Mouse (Mus musculus) 416B (cell line): ENCODE data around the gene Ccdc71.

Source experiments
- DNase-seq: peaks from one replicate; pipeline ENCODE4 v3.0.0; 2011; ENCODE audit warnings: low read depth

The Ccdc71 gene

GRCm38 (mm10) chr9:108489702-108490558 is 29.6 kb downstream of the Ccdc71 start:
- no peak for DNase-seq

- DNase-seq: peak; percentile 99
These were observed 30.4 kb downstream of the Ccdc71 start, which contains the start of gene Usp19 for GRCm38 (mm10) chr9:108490559-108491285. Gene Usp19 (plus strand): TSS chr9:108490602.

GRCm38 (mm10) chr9:108491286-108491580 is 30.9 kb downstream of the Ccdc71 start:
- DNase-seq: no peak

- DNase-seq: peak; percentile 84
These were observed 31.9 kb downstream of the Ccdc71 start for GRCm38 (mm10) chr9:108492043-108492750.

- DNase-seq: no peak
These were observed 32.9 kb downstream of the Ccdc71 start for GRCm38 (mm10) chr9:108493246-108493645.

- DNase-seq: no peak
These were observed 34.0 kb downstream of the Ccdc71 start for GRCm38 (mm10) chr9:108494146-108494825.

GRCm38 (mm10) chr9:108494905-108495304 is 34.6 kb downstream of the Ccdc71 start:
- no peak for DNase-seq

GRCm38 (mm10) chr9:108499231-108499630 is 38.9 kb downstream of the Ccdc71 start:
- no peak for DNase-seq

GRCm38 (mm10) chr9:108499943-108500342 is 39.6 kb downstream of the Ccdc71 start:
- no peak for DNase-seq

GRCm38 (mm10) chr9:108506901-108507300 is 46.6 kb downstream of the Ccdc71 start:
- DNase-seq: no peak

- peak; percentile 98 for DNase-seq
These were observed 47.5 kb downstream of the Ccdc71 start, which contains the start of gene Qars for GRCm38 (mm10) chr9:108507619-108508434. Gene Qars (plus strand): TSS chr9:108507706.

- DNase-seq: no peak
These were observed 48.4 kb downstream of the Ccdc71 start for GRCm38 (mm10) chr9:108508776-108509175.
